Comparison of ENCODE assay signal across 8 mouse cellular contexts in genomic region chr7:13009143-13010004, GRCm38 (mm10). TPM values are rescaled to one million over a fixed set of nuclear protein-coding genes. Genes with fewer than 3 reads are reported as not detected.
DNase-seq lines count a peak whose midpoint lies in the region; ATAC-seq and TF ChIP-seq lines count a peak whose summit lies in the region.

No protein-coding gene starts in this region.

- TF ChIP-seq POLR2A in liver, adult 2 months (IDR thresholded peaks at IDR 0.05; ENCODE audit: extremely low read depth, insufficient read depth, low read length), result 0 out of 2 replicates have a peak, but pooled peaks have one; percentile 22

- H3K4me3 ChIP-seq in erythroblast, embryonic 14.5 days (replicated peaks), result peak overlapping the region; percentile 93
- peak overlapping the region; percentile 65 for H3K4me3 ChIP-seq in heart, embryonic 12.5 days
- H3K4me3 ChIP-seq in kidney, embryonic 16.5 days (ENCODE audit: low read length), result peak overlapping the region; percentile 77
- peak overlapping the region; percentile 68 for H3K4me3 ChIP-seq in liver, adult 2 months (ENCODE audit: insufficient read depth, low read depth, low read length)

- no peaks in the 10 kb centered on the region for H3K27me3 ChIP-seq in erythroblast, embryonic 14.5 days (ENCODE audit: control insufficient read depth)
- H3K27me3 ChIP-seq in heart, embryonic 12.5 days (replicated peaks), result peaks cover 19% of the 10 kb centered on the region
- H3K27me3 ChIP-seq in kidney, embryonic 16.5 days (ENCODE audit: insufficient read depth, low read length), result no peaks in the 10 kb centered on the region
- H3K27me3 ChIP-seq in liver, adult 2 months (ENCODE audit: control insufficient read depth, insufficient read depth, low read length), result no peaks in the 10 kb centered on the region

- peak; percentile 95 for DNase-seq in CD4-positive, CD25-positive, alpha-beta regulatory T cell, adult 2 months (ENCODE audit: low read depth, low spot score)
- peak; percentile 89 for DNase-seq in brain, embryonic 18.5 days (ENCODE audit: low read depth, low spot score)
- peak; percentile 93 for DNase-seq in liver, adult 2 months (ENCODE audit: extremely low read depth, low read depth, low spot score)
- DNase-seq in spleen, postnatal 36 days (ENCODE audit: low spot score in 2 of 2), result peak; percentile 80 to 86

- H3K36me3 ChIP-seq in erythroblast, embryonic 14.5 days (ENCODE audit: control insufficient read depth), result peaks cover 38% of the 10 kb centered on the region
- peaks cover 37% of the 10 kb centered on the region for H3K36me3 ChIP-seq in heart, embryonic 12.5 days
- H3K36me3 ChIP-seq in kidney, embryonic 16.5 days (ENCODE audit: insufficient read depth, low read length), result peaks cover 28% of the 10 kb centered on the region
- H3K36me3 ChIP-seq in liver, adult 2 months (ENCODE audit: control insufficient read depth, insufficient read depth, low read length), result peaks cover 5% of the 10 kb centered on the region; the same call in 1 of the 2 replicates

- H3K9ac ChIP-seq in heart, embryonic 12.5 days, result peak overlapping the region; percentile 79
- peak overlapping the region; percentile 94 for H3K9ac ChIP-seq in kidney, embryonic 16.5 days (replicated peaks; ENCODE audit: low read length)
- H3K9ac ChIP-seq in liver, adult 2 months (ENCODE audit: low read depth, low read length), result peak overlapping the region; percentile 83

- peak overlapping the region; percentile 88 for H3K27ac ChIP-seq in heart, embryonic 12.5 days (ENCODE audit: poor library complexity, severe bottlenecking)
- H3K27ac ChIP-seq in kidney, embryonic 16.5 days (ENCODE audit: low read length), result peak overlapping the region; percentile 99
- peak overlapping the region; percentile 66 for H3K27ac ChIP-seq in liver, adult 2 months (replicated peaks; ENCODE audit: insufficient read depth, low read depth, low read length)

- H3K4me2 ChIP-seq in heart, embryonic 12.5 days, result peak overlapping the region; percentile 83
- H3K4me2 ChIP-seq in kidney, embryonic 16.5 days (replicated peaks; ENCODE audit: low read depth, low read length), result peak overlapping the region; percentile 66

- peak; percentile 88 for TF ChIP-seq CTCF in liver, adult 2 months (IDR thresholded peaks at IDR 0.05; ENCODE audit: low read depth, low read length)

- H3K4me1 ChIP-seq in erythroblast, embryonic 14.5 days (ENCODE audit: control insufficient read depth), result peaks cover 42% of the 10 kb centered on the region
- peaks cover 23% of the 10 kb centered on the region for H3K4me1 ChIP-seq in heart, embryonic 12.5 days (replicated peaks)
- H3K4me1 ChIP-seq in kidney, embryonic 16.5 days (ENCODE audit: insufficient read depth, low read length), result peaks cover 31% of the 10 kb centered on the region
- H3K4me1 ChIP-seq in liver, adult 2 months (ENCODE audit: control insufficient read depth, insufficient read depth, low read length), result peaks cover 12% of the 10 kb centered on the region

- H3K79me2 ChIP-seq in liver, adult 2 months (ENCODE audit: control insufficient read depth, insufficient read depth, low read length), result no peaks in the 10 kb centered on the region

- under 1% methylated on average over 42 of the region's 42 CpGs for WGBS in heart, embryonic 12.5 days
- 0% methylated on average over 42 of the region's 42 CpGs for WGBS in kidney, embryonic 16.5 days
- WGBS in liver, adult 2 months, result under 1% methylated on average over 42 of the region's 42 CpGs

- peak; percentile 88 for ATAC-seq in heart, embryonic 12.5 days (ENCODE audit: insufficient number of reproducible peaks, low FRiP score)
- ATAC-seq in kidney, embryonic 16.5 days (ENCODE audit: low FRiP score, low TSS enrichment), result peak; percentile 93
- ATAC-seq in monocyte, adult 5-6 weeks (replicated peaks; ENCODE audit: insufficient number of reproducible peaks, low FRiP score, low TSS enrichment, poor library complexity, severe bottlenecking), result peak; percentile 89

- H3K9me3 ChIP-seq in erythroblast, embryonic 14.5 days (ENCODE audit: control insufficient read depth, low read length), result peaks cover 13% of the 10 kb centered on the region
- no peaks in the 10 kb centered on the region for H3K9me3 ChIP-seq in heart, embryonic 12.5 days (replicated peaks)
- no peaks in the 10 kb centered on the region for H3K9me3 ChIP-seq in kidney, embryonic 16.5 days (ENCODE audit: low read length)

RNA-seq across cellular contexts. Expression of gene Zbtb45, which starts 0.5 kb away (rescaled TPM):
- 6.7 and 7.7 TPM in 2 replicates for polyA plus RNA-seq in erythroblast, embryonic 14.5 days (2012)
- polyA plus RNA-seq in heart, embryonic 12.5 days (2016; fragmentation: Nextera tagmentation; extraction: Ambion mirVana), result 16.2 and 18.7 TPM in 2 replicates
- 28.3 and 29.2 TPM in 2 replicates for polyA plus RNA-seq in kidney, embryonic 16.5 days (2015; fragmentation: Nextera tagmentation; extraction: Ambion mirVana)
- total RNA-seq in liver, adult 2 months (2014; rRNA removed), result 0.28 and 1.2 TPM in 2 replicates
- 4.5 TPM in 2 replicates for polyA plus RNA-seq in liver, adult 2 months (2012; rRNA removed)
- 3.6 to 5.7 TPM (median 3.8 TPM) in 3 replicates for total RNA-seq in monocyte, adult 5-6 weeks (2017)

RNA-seq across cellular contexts. Expression of gene Trim28, which starts 10.5 kb away (rescaled TPM):
- 16.2 and 17.6 TPM in 2 replicates for polyA plus RNA-seq in erythroblast, embryonic 14.5 days (2012)
- 221 and 228 TPM in 2 replicates for polyA plus RNA-seq in heart, embryonic 12.5 days (2016; fragmentation: Nextera tagmentation; extraction: Ambion mirVana)
- 245 TPM in 2 replicates for polyA plus RNA-seq in kidney, embryonic 16.5 days (2015; fragmentation: Nextera tagmentation; extraction: Ambion mirVana)
- total RNA-seq in liver, adult 2 months (2014; rRNA removed), result 67.7 and 69.4 TPM in 2 replicates
- polyA plus RNA-seq in liver, adult 2 months (2012; rRNA removed), result 98.0 and 114 TPM in 2 replicates
- total RNA-seq in monocyte, adult 5-6 weeks (2017), result 150 to 169 TPM (median 158 TPM) in 3 replicates

RNA-seq across cellular contexts. Expression of gene Slc27a5, which starts 11.4 kb away (rescaled TPM):
- polyA plus RNA-seq in erythroblast, embryonic 14.5 days (2012), result not detected in 2 replicates
- 0.22 TPM in 1 of 2 replicates, not detected in the other for polyA plus RNA-seq in heart, embryonic 12.5 days (2016; fragmentation: Nextera tagmentation; extraction: Ambion mirVana)
- 0.11 and 0.40 TPM in 2 replicates for polyA plus RNA-seq in kidney, embryonic 16.5 days (2015; fragmentation: Nextera tagmentation; extraction: Ambion mirVana)
- total RNA-seq in liver, adult 2 months (2014; rRNA removed), result 1,289 and 1,401 TPM in 2 replicates
- 1,497 and 1,713 TPM in 2 replicates for polyA plus RNA-seq in liver, adult 2 months (2012; rRNA removed)
- 1.6 TPM in 1 of 3 replicates, not detected in the others for total RNA-seq in monocyte, adult 5-6 weeks (2017)

RNA-seq across cellular contexts. Expression of gene Chmp2a, which starts 25.2 kb away (rescaled TPM):
- polyA plus RNA-seq in erythroblast, embryonic 14.5 days (2012), result 39.9 and 103 TPM in 2 replicates
- 127 and 131 TPM in 2 replicates for polyA plus RNA-seq in heart, embryonic 12.5 days (2016; fragmentation: Nextera tagmentation; extraction: Ambion mirVana)
- polyA plus RNA-seq in kidney, embryonic 16.5 days (2015; fragmentation: Nextera tagmentation; extraction: Ambion mirVana), result 159 and 162 TPM in 2 replicates
- total RNA-seq in liver, adult 2 months (2014; rRNA removed), result 109 and 149 TPM in 2 replicates
- polyA plus RNA-seq in liver, adult 2 months (2012; rRNA removed), result 62.8 and 76.5 TPM in 2 replicates
- 277 to 386 TPM (median 313 TPM) in 3 replicates for total RNA-seq in monocyte, adult 5-6 weeks (2017)

RNA-seq across cellular contexts. Expression of gene Ube2m, which starts 28.7 kb away (rescaled TPM):
- polyA plus RNA-seq in erythroblast, embryonic 14.5 days (2012), result 22.8 and 28.8 TPM in 2 replicates
- polyA plus RNA-seq in heart, embryonic 12.5 days (2016; fragmentation: Nextera tagmentation; extraction: Ambion mirVana), result 160 and 170 TPM in 2 replicates
- 30.4 and 54.9 TPM in 2 replicates for polyA plus RNA-seq in kidney, embryonic 16.5 days (2015; fragmentation: Nextera tagmentation; extraction: Ambion mirVana)
- 41.2 and 59.5 TPM in 2 replicates for total RNA-seq in liver, adult 2 months (2014; rRNA removed)
- 71.5 and 82.7 TPM in 2 replicates for polyA plus RNA-seq in liver, adult 2 months (2012; rRNA removed)
- total RNA-seq in monocyte, adult 5-6 weeks (2017), result 44.8 to 67.8 TPM (median 54.9 TPM) in 3 replicates

Comparison
In these comparisons a context has a peak if more than half of its experiments do, and no peak if none do; other contexts are left out.
1. Peak in every context shown above with its lines: DNase-seq, ATAC-seq, H3K4me3 ChIP-seq and H3K27ac ChIP-seq.
2. RNA of gene Slc27a5, which starts 11.4 kb away (polyA plus RNA-seq): 1,497 to 1,713 TPM in liver, adult 2 months; 0.11 to 0.40 TPM in kidney, embryonic 16.5 days, 0.22 TPM in heart, embryonic 12.5 days and not detected in erythroblast, embryonic 14.5 days; every median in the first group is over 1,000 times any median in the second.